Mouse (Mus musculus) hindbrain, embryonic 15.5 days (tissue): ENCODE results near the gene Aff3. TPM values are rescaled to one million over a fixed set of nuclear protein-coding genes. Genes with fewer than 3 reads are reported as not detected.

Experiments
- ATAC-seq: fragments of 200-750 bp; cut with Nextera tagmentation; 2 replicates; pipeline ENCODE4 v1.8.0; 2017; ENCODE audit warnings: low read depth, moderate number of reproducible peaks, moderate TSS enrichment; ENCODE audit not compliant: low FRiP score
- H3K27ac ChIP-seq: fragments of 300-500 bp; sonication (generic); replicated peaks from 2 replicates; pipeline ENCODE4 v1.5.1; 2015; ENCODE audit warnings: mild to moderate bottlenecking, inconsistent platforms
- H3K27me3 ChIP-seq: fragments of 300-500 bp; sonication (generic); 2 replicates; pipeline ENCODE4 v1.6.1; 2015; ENCODE audit warnings: control low read depth, inconsistent platforms
- H3K36me3 ChIP-seq: fragments of 300-500 bp; sonication (generic); 2 replicates; pipeline ENCODE4 v1.6.1; 2015; ENCODE audit warnings: control low read depth, inconsistent platforms
- H3K4me1 ChIP-seq: fragments of 300-500 bp; sonication (generic); replicated peaks from 2 replicates; pipeline ENCODE4 v1.6.1; 2015; ENCODE audit warnings: control low read depth, inconsistent platforms
- H3K4me2 ChIP-seq: fragments of 300-500 bp; sonication (generic); 2 replicates; pipeline ENCODE4 v1.6.1; 2015; ENCODE audit warnings: moderate library complexity, mild to moderate bottlenecking, inconsistent platforms
- H3K4me3 ChIP-seq: fragments of 300-500 bp; sonication (generic); 2 replicates; pipeline ENCODE4 v1.5.1; 2015; ENCODE audit warnings: mild to moderate bottlenecking, inconsistent platforms
- H3K9ac ChIP-seq: fragments of 300-500 bp; sonication (generic); 2 replicates; pipeline ENCODE4 v1.6.1; 2015; ENCODE audit warnings: inconsistent platforms
- H3K9me3 ChIP-seq: fragments of 300-500 bp; sonication (generic); 2 replicates; pipeline ENCODE4 v1.6.1; 2016; ENCODE audit warnings: control low read depth, inconsistent platforms
- WGBS: fragments of 180-500 bp; shearing (Covaris S2); methylation state at CpG from one replicate; pipeline ENCODE4 v1.1.7; 2015; 5-methylcytosine and 5-hydroxymethylcytosine counted together
- polyA plus RNA-seq: library from polyadenylated mRNA; unstranded; fragments of >200 nt; fragmentation: Nextera tagmentation; extraction: Ambion mirVana; gene quantifications from 2 replicates; pipeline ENCODE4 v1.2.1, GENCODE M21; 2015

Aff3 gene
- polyA plus RNA-seq, 1 experiment from 2014 or later = 33.4 TPM

GRCm38 (mm10) chr1:38497576-38497975 is 167.2 kb downstream of the Aff3 start:
- Histone ChIP-seq H3K4me2 (no peak overlapping the region), H3K9me3 (no peaks in the 10 kb centered on the region), H3K9ac (no peak overlapping the region), H3K4me1 (peaks cover 39% of the 10 kb centered on the region), H3K36me3 (no peaks in the 10 kb centered on the region), H3K27ac (peak overlapping the region; percentile 57), H3K4me3 (no peak overlapping the region), H3K27me3 (no peaks in the 10 kb centered on the region)
- ATAC-seq = no peak
- WGBS = 22% methylated on average over 6 of the region's 6 CpGs

GRCm38 (mm10) chr1:38496886-38497528 is 167.7 kb downstream of the Aff3 start:
- Histone ChIP-seq H3K9me3 (no peaks in the 10 kb centered on the region), H3K4me1 (peaks cover 33% of the 10 kb centered on the region), H3K4me3 (no peak overlapping the region), H3K36me3 (no peaks in the 10 kb centered on the region), H3K27ac (peak overlapping the region; percentile 60), H3K4me2 (no peak overlapping the region), H3K27me3 (no peaks in the 10 kb centered on the region), H3K9ac (no peak overlapping the region)
- WGBS = 58% methylated on average over 10 of the region's 10 CpGs
- ATAC-seq = 0 out of 2 replicates have a peak, but pooled peaks have one; percentile 50

- ATAC-seq = no peak
- WGBS = 90% methylated on average over 2 of the region's 2 CpGs
- H3K9me3 ChIP-seq = no peaks in the 10 kb centered on the region
- peaks cover 30% of the 10 kb centered on the region for H3K4me1 ChIP-seq
- H3K36me3 ChIP-seq = no peaks in the 10 kb centered on the region
- no peak overlapping the region for H3K27ac ChIP-seq
- no peak overlapping the region for H3K4me3 ChIP-seq
- H3K4me2 ChIP-seq = no peak overlapping the region
- no peaks in the 10 kb centered on the region for H3K27me3 ChIP-seq
- no peak overlapping the region for H3K9ac ChIP-seq
These were observed 169.5 kb downstream of the Aff3 start for GRCm38 (mm10) chr1:38495284-38495683.

- Histone ChIP-seq H3K36me3 (no peaks in the 10 kb centered on the region), H3K4me3 (no peak overlapping the region), H3K4me2 (no peak overlapping the region), H3K9ac (no peak overlapping the region), H3K27ac (no peak overlapping the region), H3K4me1 (peaks cover 12% of the 10 kb centered on the region), H3K9me3 (no peaks in the 10 kb centered on the region), H3K27me3 (no peaks in the 10 kb centered on the region)
- no peak for ATAC-seq
- WGBS = 89% methylated on average over 6 of the region's 6 CpGs
These were observed 175.0 kb downstream of the Aff3 start for GRCm38 (mm10) chr1:38489733-38490132.

- no peak overlapping the region for H3K9ac ChIP-seq
- H3K9me3 ChIP-seq = no peaks in the 10 kb centered on the region
- no peak overlapping the region for H3K4me3 ChIP-seq
- H3K4me2 ChIP-seq = no peak overlapping the region
- H3K36me3 ChIP-seq = no peaks in the 10 kb centered on the region
- no peaks in the 10 kb centered on the region for H3K27me3 ChIP-seq
- H3K27ac ChIP-seq = 0 out of 2 replicates have a peak overlapping the region, but pooled peaks have one; percentile 53
- peak; percentile 28; the same call in 1 of the 2 replicates for ATAC-seq
- WGBS = 35% methylated on average over 8 of the region's 8 CpGs
- peaks cover 12% of the 10 kb centered on the region for H3K4me1 ChIP-seq
These were observed 176.0 kb downstream of the Aff3 start for GRCm38 (mm10) chr1:38488667-38489210.

- Histone ChIP-seq H3K27me3 (no peaks in the 10 kb centered on the region), H3K9me3 (no peaks in the 10 kb centered on the region), H3K9ac (no peak overlapping the region), H3K4me1 (peaks cover 12% of the 10 kb centered on the region), H3K4me3 (no peak overlapping the region), H3K36me3 (no peaks in the 10 kb centered on the region), H3K27ac (no peak overlapping the region), H3K4me2 (no peak overlapping the region)
- no peak for ATAC-seq
- WGBS = 92% methylated on average over 2 of the region's 2 CpGs
These were observed 176.9 kb downstream of the Aff3 start for GRCm38 (mm10) chr1:38487884-38488283.

GRCm38 (mm10) chr1:38483191-38483590 is 181.6 kb downstream of the Aff3 start:
- Histone ChIP-seq H3K4me2 (no peak overlapping the region), H3K9me3 (no peaks in the 10 kb centered on the region), H3K4me3 (no peak overlapping the region), H3K27me3 (no peaks in the 10 kb centered on the region), H3K36me3 (no peaks in the 10 kb centered on the region), H3K27ac (no peak overlapping the region), H3K9ac (no peak overlapping the region), H3K4me1 (peaks cover 4% of the 10 kb centered on the region)
- ATAC-seq = no peak
- WGBS = 76% methylated on average over 2 of the region's 2 CpGs

- Histone ChIP-seq H3K9me3 (no peaks in the 10 kb centered on the region), H3K4me1 (peaks cover 18% of the 10 kb centered on the region), H3K36me3 (no peaks in the 10 kb centered on the region), H3K27me3 (no peaks in the 10 kb centered on the region), H3K4me2 (no peak overlapping the region), H3K4me3 (no peak overlapping the region), H3K27ac (no peak overlapping the region), H3K9ac (no peak overlapping the region)
- ATAC-seq = no peak
- 68% methylated on average over 9 of the region's 9 CpGs for WGBS
These were observed 186.5 kb downstream of the Aff3 start for GRCm38 (mm10) chr1:38478246-38478743.

GRCm38 (mm10) chr1:38470817-38471216 is 193.9 kb downstream of the Aff3 start:
- Histone ChIP-seq H3K4me2 (no peak overlapping the region), H3K4me3 (no peak overlapping the region), H3K27me3 (no peaks in the 10 kb centered on the region), H3K36me3 (no peaks in the 10 kb centered on the region), H3K27ac (no peak overlapping the region), H3K9ac (no peak overlapping the region), H3K9me3 (no peaks in the 10 kb centered on the region), H3K4me1 (peaks cover 11% of the 10 kb centered on the region; the same call in 1 of the 2 replicates)
- no peak for ATAC-seq
- WGBS = 77% methylated on average over 11 of the region's 11 CpGs

GRCm38 (mm10) chr1:38470166-38470565 is 194.6 kb downstream of the Aff3 start:
- H3K36me3 ChIP-seq = no peaks in the 10 kb centered on the region
- no peaks in the 10 kb centered on the region for H3K27me3 ChIP-seq
- H3K27ac ChIP-seq = no peak overlapping the region
- H3K9ac ChIP-seq = no peak overlapping the region
- H3K4me2 ChIP-seq = no peak overlapping the region
- no peak for ATAC-seq
- 79% methylated on average over 5 of the region's 5 CpGs for WGBS
- peaks cover 5% of the 10 kb centered on the region; the same call in 1 of the 2 replicates for H3K4me1 ChIP-seq
- H3K4me3 ChIP-seq = no peak overlapping the region
- H3K9me3 ChIP-seq = no peaks in the 10 kb centered on the region

GRCm38 (mm10) chr1:38467305-38468083 is 197.3 kb downstream of the Aff3 start:
- Histone ChIP-seq H3K4me1 (peaks cover 4% of the 10 kb centered on the region; the same call in 1 of the 2 replicates), H3K27me3 (no peaks in the 10 kb centered on the region), H3K27ac (no peak overlapping the region), H3K36me3 (no peaks in the 10 kb centered on the region), H3K9me3 (no peaks in the 10 kb centered on the region), H3K9ac (no peak overlapping the region), H3K4me3 (no peak overlapping the region), H3K4me2 (no peak overlapping the region)
- ATAC-seq = peak; percentile 66; the same call in 1 of the 2 replicates
- 41% methylated on average over 7 of the region's 7 CpGs for WGBS

- Histone ChIP-seq H3K36me3 (no peaks in the 10 kb centered on the region), H3K9me3 (no peaks in the 10 kb centered on the region), H3K4me1 (peaks cover 23% of the 10 kb centered on the region), H3K9ac (no peak overlapping the region), H3K4me2 (no peak overlapping the region), H3K27ac (no peak overlapping the region), H3K27me3 (no peaks in the 10 kb centered on the region), H3K4me3 (no peak overlapping the region)
- WGBS = 39% methylated on average over 7 of the region's 7 CpGs
- 0 out of 2 replicates have a peak, but pooled peaks have one; percentile 68 for ATAC-seq
These were observed 208.0 kb downstream of the Aff3 start for GRCm38 (mm10) chr1:38456719-38457269.
